Mouse (Mus musculus) neural tube, embryonic 14.5 days (tissue): ENCODE data around the gene Sh2d1b1. TPM values are rescaled to one million over a fixed set of nuclear protein-coding genes. Genes with fewer than 3 reads are reported as not detected.

Experiments used
- ATAC-seq: fragments of 200-750 bp; cut with Nextera tagmentation; 2 replicates; pipeline ENCODE4 v1.8.0; 2017; ENCODE audit warnings: low read depth, mild to moderate bottlenecking, moderate TSS enrichment, moderate library complexity
- H3K27ac ChIP-seq: fragments of 300-500 bp; sonication (generic); 2 replicates; pipeline ENCODE4 v1.5.1; 2014; ENCODE audit warnings: low read depth, mild to moderate bottlenecking, control low read depth, low read length, moderate library complexity, mixed read lengths
- H3K27me3 ChIP-seq: fragments of 300-500 bp; sonication (generic); 2 replicates; pipeline ENCODE4 v1.6.1; 2014; ENCODE audit warnings: low read length; ENCODE audit not compliant: control insufficient read depth, insufficient read depth
- H3K36me3 ChIP-seq: fragments of 300-500 bp; sonication (generic); 2 replicates; pipeline ENCODE4 v1.6.1; 2014; ENCODE audit warnings: low read length, mixed read lengths; ENCODE audit not compliant: control insufficient read depth, insufficient read depth
- H3K4me1 ChIP-seq: fragments of 300-500 bp; sonication (generic); 2 replicates; pipeline ENCODE4 v1.6.1; 2014; ENCODE audit warnings: low read length; ENCODE audit not compliant: control insufficient read depth, insufficient read depth
- H3K4me2 ChIP-seq: fragments of 300-500 bp; sonication (generic); 2 replicates; pipeline ENCODE4 v1.6.1; 2014; ENCODE audit warnings: mild to moderate bottlenecking, low read depth, low read length, control low read depth
- H3K4me3 ChIP-seq: fragments of 300-500 bp; sonication (generic); 2 replicates; pipeline ENCODE4 v1.5.1; 2014; ENCODE audit warnings: low read depth, low read length, control low read depth, mixed read lengths
- H3K9ac ChIP-seq: fragments of 300-500 bp; sonication (generic); replicated peaks from 2 replicates; pipeline ENCODE4 v1.6.1; 2014; ENCODE audit warnings: low read depth, mild to moderate bottlenecking, control low read depth, low read length, mixed read lengths
- H3K9me3 ChIP-seq: fragments of 300-500 bp; sonication (generic); 2 replicates; pipeline ENCODE4 v1.6.1; 2016; ENCODE audit warnings: low read length; ENCODE audit not compliant: control insufficient read depth
- WGBS: fragments of 180-500 bp; shearing (Covaris S2); extraction: QIAGEN DNeasy Blood & Tissue Kit; methylation state at CpG from one replicate; pipeline ENCODE4 v1.1.7; 2014; 5-methylcytosine and 5-hydroxymethylcytosine counted together
- polyA plus RNA-seq: library from polyadenylated mRNA; unstranded; fragments of >200 nt; fragmentation: Nextera tagmentation; extraction: Ambion mirVana; gene quantifications from 2 replicates; pipeline ENCODE4 v1.2.1, GENCODE M21; 2014

Gene Sh2d1b1
- polyA plus RNA-seq, 1 experiment from 2014 or later: not detected

- H3K4me1 ChIP-seq: no peaks in the 10 kb centered on the region
- no peak within 1 kb of the TSS for H3K9ac ChIP-seq
- H3K27ac ChIP-seq: no peak within 1 kb of the TSS
- no peak within 1 kb of the TSS for H3K4me2 ChIP-seq
- no peak for ATAC-seq
- H3K27me3 ChIP-seq: no peaks in the 10 kb centered on the region
- no peaks in the 10 kb centered on the region for H3K36me3 ChIP-seq
- 90% methylated on average over 4 of the region's 4 CpGs for WGBS
- H3K9me3 ChIP-seq: no peaks in the 10 kb centered on the region
- no peak within 1 kb of the TSS for H3K4me3 ChIP-seq
Measured at GRCm38 (mm10) chr1:170308503-170308902, 31.4 kb downstream of the Sh2d1b1 start, which contains the start of gene Spata46. Gene Spata46, plus strand, starts transcription at chr1:170308803.

- Histone ChIP-seq H3K4me1 (no peaks in the 10 kb centered on the region), H3K27me3 (no peaks in the 10 kb centered on the region), H3K9me3 (no peaks in the 10 kb centered on the region), H3K9ac (no peak overlapping the region), H3K4me2 (no peak overlapping the region), H3K4me3 (no peak overlapping the region), H3K36me3 (no peaks in the 10 kb centered on the region), H3K27ac (no peak overlapping the region)
- no peak for ATAC-seq
- WGBS: 81% methylated on average over 6 of the region's 6 CpGs
Measured at GRCm38 (mm10) chr1:170311431-170311830, 34.3 kb downstream of the Sh2d1b1 start.

- WGBS: 86% methylated on average over 2 of the region's 2 CpGs
- ATAC-seq: no peak
- H3K4me1 ChIP-seq: no peaks in the 10 kb centered on the region
Measured at GRCm38 (mm10) chr1:170322046-170322445, 44.9 kb downstream of the Sh2d1b1 start.

DNA sequence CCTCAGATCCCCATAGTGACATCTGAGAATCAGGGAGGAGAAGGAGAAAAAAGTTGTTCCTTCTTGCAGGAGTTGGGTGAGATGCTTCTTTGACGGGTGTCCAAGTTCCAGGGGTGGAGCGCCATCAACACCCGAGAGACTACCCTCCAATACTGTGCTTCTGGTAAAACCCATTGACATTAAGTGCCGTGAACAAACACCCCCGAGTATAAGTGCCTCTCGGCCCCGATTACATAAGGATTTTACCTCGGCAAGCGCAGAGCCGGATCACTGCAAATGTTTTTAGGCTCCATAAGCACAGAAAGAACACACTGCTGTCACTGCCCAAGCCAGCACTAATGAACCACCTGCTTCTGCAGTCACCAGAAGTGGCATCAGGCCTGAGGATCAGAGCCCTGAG, 45.9 kb downstream of the Sh2d1b1 start:
- Histone ChIP-seq H3K9ac (no peak overlapping the region), H3K4me1 (no peaks in the 10 kb centered on the region), H3K9me3 (no peaks in the 10 kb centered on the region), H3K4me2 (no peak overlapping the region), H3K27ac (no peak overlapping the region), H3K27me3 (no peaks in the 10 kb centered on the region), H3K36me3 (no peaks in the 10 kb centered on the region), H3K4me3 (no peak overlapping the region)
- whole genome bisulfite sequencing: 89% methylated on average over 10 of the region's 10 CpGs
- no peak for ATAC-seq

More at GRCm38 (mm10) chr1:170322046-170322445, 44.9 kb downstream of the Sh2d1b1 start:
- no peak overlapping the region for H3K4me3 ChIP-seq
- no peak overlapping the region for H3K27ac ChIP-seq
- no peak overlapping the region for H3K9ac ChIP-seq
- no peak overlapping the region for H3K4me2 ChIP-seq
- H3K27me3 ChIP-seq: no peaks in the 10 kb centered on the region
- H3K36me3 ChIP-seq: no peaks in the 10 kb centered on the region
- H3K9me3 ChIP-seq: no peaks in the 10 kb centered on the region

DNA sequence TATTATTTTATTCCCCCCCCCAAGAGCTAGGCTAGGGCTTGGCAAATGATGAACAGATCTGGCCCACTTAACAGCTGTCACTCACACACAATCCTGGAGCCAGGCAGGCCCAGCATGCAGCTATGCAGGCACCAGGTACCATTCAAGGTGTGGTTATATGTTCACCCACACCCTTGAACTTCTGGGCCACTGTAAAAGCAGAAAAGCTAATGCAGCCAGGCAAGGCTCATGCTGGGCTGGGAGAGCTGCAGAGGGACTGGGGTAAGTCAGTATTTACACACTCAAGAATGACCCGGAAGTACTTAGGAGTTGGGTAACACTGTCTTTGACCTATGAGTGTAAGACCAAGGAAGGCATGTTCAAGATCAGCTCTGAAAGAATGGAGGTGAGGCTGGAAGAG, 47.2 kb downstream of the Sh2d1b1 start:
- Histone ChIP-seq H3K9ac (no peak overlapping the region), H3K4me1 (no peaks in the 10 kb centered on the region), H3K4me3 (no peak overlapping the region), H3K9me3 (no peaks in the 10 kb centered on the region), H3K36me3 (no peaks in the 10 kb centered on the region), H3K27ac (no peak overlapping the region), H3K27me3 (no peaks in the 10 kb centered on the region), H3K4me2 (no peak overlapping the region)
- ATAC-seq: no peak
- 96% methylated on average over 1 of the region's 1 CpGs for WGBS

DNA sequence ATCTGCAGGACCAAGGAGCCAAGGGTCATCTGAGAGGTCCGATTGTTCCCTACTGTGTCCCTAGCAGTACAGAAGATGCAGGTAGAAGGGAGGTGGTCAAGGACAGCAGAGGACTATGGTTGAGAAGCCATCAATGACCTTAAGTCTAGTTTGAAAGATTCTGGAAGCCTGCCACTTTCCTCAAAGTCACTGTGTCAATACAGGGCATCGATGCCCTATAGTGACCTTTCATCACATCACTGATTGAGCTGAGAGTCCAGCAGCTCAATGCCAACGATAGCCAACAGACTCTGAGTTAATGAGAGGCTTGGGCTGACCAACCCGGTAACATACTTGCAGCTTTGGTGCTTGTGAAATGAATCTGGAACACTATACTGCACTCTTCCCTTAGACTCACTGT, 48.2 kb downstream of the Sh2d1b1 start:
- no peaks in the 10 kb centered on the region for H3K4me1 ChIP-seq
- H3K27me3 ChIP-seq: no peaks in the 10 kb centered on the region
- ATAC-seq: no peak
- H3K36me3 ChIP-seq: no peaks in the 10 kb centered on the region
- no peak overlapping the region for H3K4me3 ChIP-seq
- no peaks in the 10 kb centered on the region for H3K9me3 ChIP-seq
- no peak overlapping the region for H3K9ac ChIP-seq
- WGBS: 93% methylated on average over 4 of the region's 4 CpGs
- no peak overlapping the region for H3K27ac ChIP-seq
- H3K4me2 ChIP-seq: no peak overlapping the region

- no peaks in the 10 kb centered on the region for H3K9me3 ChIP-seq
- no peak overlapping the region for H3K9ac ChIP-seq
- 80% methylated on average over 6 of the region's 6 CpGs for WGBS
- H3K27me3 ChIP-seq: no peaks in the 10 kb centered on the region
- H3K27ac ChIP-seq: no peak overlapping the region
- H3K4me2 ChIP-seq: no peak overlapping the region
- no peak overlapping the region for H3K4me3 ChIP-seq
- no peaks in the 10 kb centered on the region for H3K36me3 ChIP-seq
- ATAC-seq: no peak
- H3K4me1 ChIP-seq: no peaks in the 10 kb centered on the region
Measured at GRCm38 (mm10) chr1:170331926-170332325, 54.8 kb downstream of the Sh2d1b1 start.

DNA sequence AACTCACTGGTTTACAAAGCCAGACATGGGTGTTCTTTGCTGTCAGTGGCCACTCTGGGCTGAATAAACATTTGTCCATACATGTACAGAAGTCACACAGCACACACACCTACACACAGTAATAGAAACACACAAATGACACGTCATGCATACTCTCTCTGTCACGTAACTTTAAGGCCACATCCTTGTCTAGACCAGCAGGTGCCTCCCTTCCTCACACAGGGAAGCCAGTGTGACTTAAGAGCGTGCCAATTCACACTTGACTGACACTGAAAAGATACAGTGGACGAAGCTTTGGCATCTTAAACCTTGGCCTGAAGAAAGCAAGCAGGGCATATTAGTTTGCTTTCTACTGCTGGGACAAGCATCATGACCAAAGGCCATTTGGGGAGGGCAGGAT, 55.7 kb downstream of the Sh2d1b1 start:
- H3K4me2 ChIP-seq: no peak overlapping the region
- ATAC-seq: no peak; the same call in 1 of the 2 replicates
- H3K36me3 ChIP-seq: no peaks in the 10 kb centered on the region
- 71% methylated on average over 4 of the region's 4 CpGs for WGBS
- H3K9me3 ChIP-seq: no peaks in the 10 kb centered on the region
- H3K27ac ChIP-seq: no peak overlapping the region
- H3K4me3 ChIP-seq: no peak overlapping the region
- H3K4me1 ChIP-seq: no peaks in the 10 kb centered on the region
- no peaks in the 10 kb centered on the region for H3K27me3 ChIP-seq
- H3K9ac ChIP-seq: no peak overlapping the region
